Mouse (Mus musculus) neural tube, embryonic 10.5 days (tissue): ENCODE data around the gene Hcrt.

Experiments used
- DNase-seq: peaks from one replicate; pipeline ENCODE4 v3.0.0-alpha.2; 2017; ENCODE audit warnings: low spot score; ENCODE audit errors: extremely low spot score

Hcrt gene

DNA sequence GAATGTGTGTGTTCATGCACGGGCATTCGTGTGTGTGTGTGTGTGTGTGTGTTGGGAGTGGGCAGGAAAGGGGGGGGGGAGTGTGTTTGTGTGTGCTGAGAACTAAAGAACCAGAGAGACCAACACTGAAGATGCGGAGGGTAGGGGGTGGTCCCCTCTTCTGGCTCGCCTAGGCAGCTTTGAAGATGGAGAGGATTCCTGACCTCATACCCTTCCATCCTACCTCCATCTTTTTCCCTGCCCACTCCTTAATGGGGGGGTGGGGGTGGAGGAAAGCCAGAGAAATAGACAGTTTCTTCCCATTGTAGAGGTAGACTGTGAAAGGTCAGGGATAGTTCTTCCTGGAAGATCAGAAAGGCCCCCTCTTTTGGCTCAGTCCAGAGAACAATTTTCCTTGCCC lies 49.6 kb downstream of the Hcrt start:
- DNase-seq = no peak

DNA sequence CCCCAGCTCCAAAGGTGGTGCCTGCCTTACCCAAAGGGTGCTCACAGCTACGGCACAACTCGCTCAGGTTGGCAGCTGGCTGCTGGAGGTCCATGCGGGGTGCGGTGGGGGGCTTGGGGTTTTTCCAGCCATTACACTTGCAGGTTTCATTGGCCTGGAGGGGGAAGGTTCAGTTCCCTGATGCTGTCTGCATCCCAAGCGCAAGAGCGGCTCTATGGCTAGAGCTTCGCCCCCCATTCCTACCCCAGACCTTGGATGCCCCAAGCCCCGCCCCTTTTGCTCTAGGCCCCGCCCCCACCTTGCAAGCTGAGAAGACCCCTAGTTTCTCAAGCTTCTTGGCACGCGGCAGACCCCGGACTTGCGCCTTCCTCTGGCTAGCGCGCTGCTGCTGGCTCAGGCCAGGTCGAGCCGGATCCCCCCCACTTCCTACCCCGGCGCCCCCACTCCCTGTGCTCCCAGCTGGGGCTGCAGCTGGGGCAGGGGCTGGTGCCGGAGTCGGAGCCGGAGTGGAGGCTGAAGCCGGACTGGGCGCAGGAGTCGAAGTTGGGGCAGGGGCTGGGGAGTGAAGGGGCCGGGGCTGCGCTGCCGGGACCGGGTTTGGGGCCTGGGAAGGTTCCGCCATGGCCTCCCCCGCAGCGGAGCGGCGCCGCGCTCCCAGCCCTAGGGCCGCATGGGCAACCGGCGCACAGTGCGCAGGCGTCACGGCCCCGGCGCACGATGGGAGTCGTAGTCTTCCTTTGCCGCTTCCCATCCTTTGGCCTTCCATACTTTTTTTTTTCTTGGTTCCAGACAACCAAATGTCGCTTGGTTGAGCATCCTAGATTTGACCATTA lies 50.7 kb downstream of the Hcrt start, which contains the start of gene Kat2a:
TSS of gene Kat2a (minus strand) at position 683 of the 833 bp plus-strand sequence.
- DNase-seq = peak; percentile 81
